Mouse (Mus musculus): ENCODE data around the gene Plch2. TPM values are rescaled to one million over a fixed set of nuclear protein-coding genes. Genes with fewer than 3 reads are reported as not detected.

Gene Plch2
- total RNA-seq, 2 experiments from 2014 or later = not detected

DNA sequence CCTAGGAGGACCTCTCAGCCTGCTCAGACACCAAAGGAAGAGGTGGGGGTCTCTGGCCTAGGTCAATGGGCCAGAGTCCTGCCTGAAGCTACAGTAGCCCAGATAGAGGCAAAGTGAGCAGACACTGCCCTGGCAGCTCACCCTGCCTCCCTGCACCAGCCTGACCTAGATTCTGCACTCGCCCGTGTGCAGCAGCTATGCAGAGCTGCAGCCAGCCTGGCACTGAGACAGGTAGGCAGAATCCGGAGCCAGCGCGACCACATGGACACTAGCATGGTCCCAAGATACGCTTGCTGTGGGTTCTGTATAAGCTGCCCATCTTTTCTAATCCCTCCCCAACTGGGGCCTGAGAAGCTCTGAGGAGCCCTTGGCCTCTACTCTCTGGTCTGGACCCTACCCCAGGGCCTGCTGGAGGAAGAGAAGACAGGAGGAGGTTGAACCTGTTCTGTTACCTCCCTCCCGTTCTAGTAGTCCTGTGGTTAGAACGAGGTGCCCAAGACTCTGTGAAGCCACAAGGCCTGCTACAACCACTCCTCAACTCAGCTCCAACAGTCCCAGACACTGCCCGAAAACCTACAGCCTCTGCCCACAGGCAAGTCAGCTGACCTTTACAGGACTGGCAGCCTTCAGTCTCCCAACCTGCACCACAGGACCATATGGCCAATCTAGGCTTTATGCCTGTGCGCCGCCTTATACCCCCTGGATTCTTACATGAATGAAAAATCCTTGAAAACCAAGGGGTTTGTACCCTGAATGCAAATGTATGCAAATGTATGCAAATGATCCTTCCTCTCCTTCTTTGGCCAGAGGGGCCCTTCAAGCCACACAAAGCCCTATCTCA, 32.2 kb downstream of the Plch2 start:
- ATAC-seq (replicated peaks; ENCODE audit: low FRiP score, poor library complexity, severe bottlenecking) = no peak

DNA sequence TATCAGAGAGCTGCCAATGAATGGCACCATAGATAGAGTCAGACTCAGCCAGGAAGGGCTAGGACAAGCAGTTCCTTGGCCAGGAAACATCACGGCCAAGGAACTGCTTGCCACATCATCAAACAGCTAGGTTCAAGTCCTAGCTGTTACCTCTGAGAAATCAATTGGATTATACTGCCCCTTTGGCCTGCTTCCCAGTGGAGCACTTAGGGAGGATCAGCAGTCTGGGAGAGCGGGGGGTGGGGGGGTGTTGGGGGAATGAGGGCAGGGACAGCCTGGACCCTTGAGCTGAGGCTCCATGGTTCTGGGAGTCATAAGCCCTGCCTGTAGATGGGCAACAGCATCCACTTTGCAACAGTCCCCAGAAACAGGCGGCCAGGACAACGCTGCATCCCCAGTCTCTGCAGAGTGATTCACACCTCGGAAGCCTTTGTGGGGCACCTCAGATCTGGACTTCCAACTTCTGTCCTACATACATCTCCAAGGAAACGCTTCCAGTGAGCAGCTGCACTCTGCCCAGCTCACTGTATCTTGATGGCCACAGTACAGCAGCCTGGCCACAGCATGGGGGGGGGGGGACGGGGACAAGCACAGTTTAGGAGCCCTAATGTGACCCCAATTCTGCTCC, 34.2 kb downstream of the Plch2 start:
- ATAC-seq (replicated peaks; ENCODE audit: low FRiP score, poor library complexity, severe bottlenecking) = no peak

DNA sequence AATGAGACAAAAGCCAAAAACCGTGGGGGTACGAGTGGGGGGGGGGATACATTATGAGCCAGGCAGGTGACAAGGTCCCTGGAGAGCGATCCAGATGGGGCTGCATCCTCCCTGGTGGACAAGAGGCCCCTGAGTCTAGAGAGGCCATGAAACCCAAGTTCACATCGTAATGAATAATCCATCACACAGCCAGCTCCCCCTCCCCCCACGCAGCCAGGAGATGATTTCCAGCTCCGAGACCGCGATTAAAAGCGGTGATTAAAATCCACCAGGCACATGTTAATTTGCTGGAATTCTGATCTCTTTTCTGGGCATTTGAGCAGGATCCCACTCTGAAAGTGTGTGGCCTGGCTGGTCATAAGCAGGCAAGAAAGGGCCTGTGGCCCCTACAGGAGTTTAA, 35.8 kb downstream of the Plch2 start:
- ATAC-seq (replicated peaks; ENCODE audit: low FRiP score, poor library complexity, severe bottlenecking) = no peak

DNA sequence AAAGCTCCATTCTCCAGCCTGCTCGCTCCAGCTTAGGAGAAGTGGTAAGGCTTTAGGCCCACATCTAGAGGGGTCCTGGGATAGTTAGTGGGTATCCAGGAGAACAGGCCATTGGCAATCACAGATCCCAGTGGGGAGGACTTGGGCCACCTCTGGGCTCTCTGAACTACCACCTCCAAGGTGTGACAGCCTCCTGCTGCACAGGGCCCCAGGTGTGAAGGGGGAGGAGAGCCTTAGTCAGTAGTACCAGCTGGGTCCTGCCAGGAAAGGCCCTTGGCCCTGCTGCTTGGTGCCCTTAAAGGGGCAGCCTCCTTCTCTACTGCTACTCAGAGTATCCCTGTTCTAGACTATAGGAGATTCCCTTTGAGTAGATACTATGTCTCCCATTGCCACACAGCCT, 36.4 kb downstream of the Plch2 start:
- ATAC-seq (replicated peaks; ENCODE audit: low FRiP score, poor library complexity, severe bottlenecking) = no peak

DNA sequence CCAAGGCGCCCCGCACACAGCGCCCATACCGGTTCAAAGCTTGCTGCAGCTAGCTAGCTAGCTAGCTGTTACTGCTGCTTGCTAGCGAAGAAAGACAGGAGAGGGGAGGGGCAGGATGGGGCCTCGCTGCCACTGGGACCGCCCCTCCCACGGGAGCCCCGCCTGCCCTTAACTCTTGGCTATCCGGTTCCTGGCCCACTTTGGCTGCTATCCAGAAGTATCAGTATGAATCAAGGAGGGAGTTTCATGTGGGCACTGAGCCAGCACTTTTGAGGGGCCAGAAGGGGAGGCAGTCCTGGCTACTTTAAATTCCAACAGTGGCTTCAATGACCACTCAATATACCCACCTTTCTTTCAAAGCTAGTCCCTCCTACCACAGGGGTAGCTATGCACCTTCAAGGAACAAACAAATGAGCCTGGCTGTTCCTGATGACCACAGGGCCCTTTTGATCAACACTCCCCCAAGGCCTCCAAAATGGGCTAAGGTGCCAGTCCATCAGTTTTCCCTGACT, 37.2 kb downstream of the Plch2 start:
- no peak for ATAC-seq (replicated peaks; ENCODE audit: low FRiP score, poor library complexity, severe bottlenecking)

DNA sequence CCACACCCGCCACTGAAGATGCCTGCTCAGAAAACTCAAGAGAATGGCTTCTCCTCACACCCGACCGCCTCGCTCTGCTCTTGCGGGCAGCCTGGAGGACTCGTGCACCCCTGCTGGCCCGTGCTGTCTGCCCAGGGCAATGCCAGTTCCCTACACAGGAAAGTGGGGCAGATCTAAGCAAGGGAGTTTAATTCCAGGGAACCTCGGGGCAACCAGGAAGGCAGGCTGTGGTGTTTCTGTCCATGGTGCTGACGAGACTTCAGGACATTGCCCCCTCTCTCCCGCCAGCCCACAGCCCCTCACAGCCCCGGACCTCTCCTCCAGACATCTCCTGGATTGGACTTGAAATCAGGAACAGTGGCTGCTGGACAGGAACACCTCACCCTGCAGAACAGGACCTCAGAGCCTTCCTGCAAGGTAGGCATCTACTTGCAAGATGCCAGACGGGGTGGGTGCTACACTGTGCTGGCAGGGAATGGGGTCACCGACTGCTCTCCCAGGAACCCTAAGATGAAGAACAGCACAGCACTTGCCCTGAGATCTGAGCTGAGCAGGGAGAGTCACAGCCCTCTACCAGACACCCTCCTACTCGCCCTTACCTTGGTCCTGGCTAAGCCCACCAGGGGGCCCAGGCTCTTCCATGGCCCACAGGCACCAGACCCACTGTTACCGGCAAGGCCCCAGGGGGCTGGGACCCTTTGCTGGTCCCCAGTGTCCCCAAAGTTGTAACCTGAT, 37.8 kb downstream of the Plch2 start:
- no peak for ATAC-seq (replicated peaks; ENCODE audit: low FRiP score, poor library complexity, severe bottlenecking)

DNA sequence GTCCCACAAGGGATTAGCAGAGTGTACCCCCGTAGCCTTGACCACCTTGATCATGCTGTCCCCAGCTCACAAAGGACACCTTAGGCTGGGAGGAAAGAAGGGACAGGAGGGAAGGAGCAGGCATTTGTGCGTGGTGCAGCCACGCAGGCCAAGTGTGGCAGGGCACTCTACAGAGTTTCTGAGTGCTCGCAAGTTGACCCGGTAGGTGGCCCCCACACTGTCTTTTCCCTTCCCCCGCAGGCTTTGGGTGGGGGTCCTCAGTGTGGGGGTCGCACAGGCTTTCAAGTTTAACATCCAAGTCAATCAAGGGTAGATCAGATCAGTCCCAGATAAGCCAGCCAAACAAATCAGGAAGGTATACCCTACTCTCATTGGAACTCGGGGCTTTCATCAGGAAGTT, 38.5 kb downstream of the Plch2 start:
- ATAC-seq (replicated peaks; ENCODE audit: low FRiP score, poor library complexity, severe bottlenecking) = no peak

DNA sequence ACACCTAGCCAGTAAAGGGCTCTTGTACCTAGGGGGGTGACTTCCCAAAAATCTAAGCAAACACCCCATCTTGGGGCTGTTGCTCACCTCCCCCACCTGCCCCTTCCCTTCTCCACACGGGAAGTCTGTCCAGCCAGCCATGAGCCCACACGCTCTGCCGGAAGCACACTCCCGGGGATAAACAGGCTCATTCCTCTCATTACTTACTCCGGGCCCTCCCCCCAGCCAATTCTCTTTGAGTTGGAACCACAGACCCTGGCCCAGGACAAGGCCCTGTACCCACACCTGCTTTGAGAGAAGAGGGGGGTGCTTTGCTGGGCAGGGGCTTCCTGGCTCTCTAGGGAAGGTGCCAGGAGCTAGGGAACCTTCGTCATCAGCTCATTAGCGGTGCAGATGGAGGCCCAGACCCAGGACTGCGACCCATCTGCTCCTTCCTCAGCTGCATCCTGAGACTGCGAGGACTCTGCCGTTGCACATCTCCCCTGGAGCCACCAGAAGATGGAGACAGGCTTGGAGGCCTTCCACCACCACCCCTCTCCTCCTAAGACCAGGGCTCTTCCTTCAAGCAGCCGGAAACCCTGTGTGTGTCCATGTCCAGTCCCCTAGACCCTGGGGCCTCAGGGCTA, 39.2 kb downstream of the Plch2 start:
- ATAC-seq (replicated peaks; ENCODE audit: low FRiP score, poor library complexity, severe bottlenecking) = no peak

DNA sequence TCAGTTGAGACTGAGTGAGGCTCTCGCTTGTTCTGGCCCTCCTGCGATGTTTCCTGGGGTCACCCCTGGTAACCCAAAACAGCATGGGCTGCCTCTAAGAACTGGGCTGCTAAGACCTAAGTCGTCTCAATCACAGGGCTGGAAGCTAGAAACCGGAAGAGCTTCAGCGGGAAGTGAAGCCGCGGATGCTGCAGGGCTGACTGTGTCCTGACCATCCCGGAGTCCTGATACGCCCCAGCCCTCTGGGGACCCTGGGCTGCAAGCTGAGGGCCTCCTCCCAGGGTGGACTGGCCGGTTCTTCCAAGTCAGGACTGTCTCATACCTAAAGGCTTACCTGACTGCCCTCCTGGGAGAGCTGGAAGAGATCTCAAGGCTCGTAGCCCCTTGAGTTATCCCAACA, 39.8 kb downstream of the Plch2 start:
- ATAC-seq (replicated peaks; ENCODE audit: low FRiP score, poor library complexity, severe bottlenecking) = no peak

DNA sequence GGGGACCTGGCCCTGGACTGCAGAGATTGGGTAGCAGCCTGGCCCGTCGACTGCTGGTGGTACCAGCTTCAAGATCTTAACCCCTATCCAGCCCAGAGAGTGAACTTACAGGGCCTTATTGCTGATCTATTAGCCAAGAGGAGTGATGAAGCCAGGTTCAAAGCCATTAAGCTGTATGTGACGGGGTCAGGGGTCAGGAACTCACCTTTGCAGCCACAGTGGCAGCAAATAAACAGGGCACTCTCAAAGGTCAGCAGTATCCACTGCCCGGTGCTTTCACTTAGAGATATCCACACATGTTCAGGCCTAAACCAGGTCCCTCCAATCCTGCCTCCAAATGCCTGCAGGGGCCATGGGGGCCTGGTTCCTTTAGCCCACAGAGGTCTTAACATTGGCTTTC, 41.0 kb downstream of the Plch2 start:
- no peak for ATAC-seq (replicated peaks; ENCODE audit: low FRiP score, poor library complexity, severe bottlenecking)

DNA sequence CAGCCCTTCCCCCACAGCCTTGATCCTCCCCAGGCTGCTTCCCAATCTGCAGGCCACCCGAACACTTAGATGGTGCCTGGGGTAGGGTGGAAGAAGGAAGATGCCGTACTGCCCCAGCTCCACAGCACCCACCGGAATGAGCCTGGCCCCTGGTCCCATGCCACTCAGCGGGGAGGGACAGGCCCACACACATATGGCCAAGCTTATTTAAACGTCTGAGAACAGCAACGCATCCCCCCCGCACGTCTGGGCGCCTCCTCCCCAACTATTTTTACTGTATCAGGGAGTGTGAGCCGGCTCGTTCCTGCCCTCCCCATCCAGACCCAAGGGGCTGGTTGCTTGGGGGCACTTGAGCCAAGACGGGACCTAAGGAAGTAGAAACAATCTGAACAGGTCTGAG, 41.8 kb downstream of the Plch2 start:
- no peak for ATAC-seq (replicated peaks; ENCODE audit: low FRiP score, poor library complexity, severe bottlenecking)

DNA sequence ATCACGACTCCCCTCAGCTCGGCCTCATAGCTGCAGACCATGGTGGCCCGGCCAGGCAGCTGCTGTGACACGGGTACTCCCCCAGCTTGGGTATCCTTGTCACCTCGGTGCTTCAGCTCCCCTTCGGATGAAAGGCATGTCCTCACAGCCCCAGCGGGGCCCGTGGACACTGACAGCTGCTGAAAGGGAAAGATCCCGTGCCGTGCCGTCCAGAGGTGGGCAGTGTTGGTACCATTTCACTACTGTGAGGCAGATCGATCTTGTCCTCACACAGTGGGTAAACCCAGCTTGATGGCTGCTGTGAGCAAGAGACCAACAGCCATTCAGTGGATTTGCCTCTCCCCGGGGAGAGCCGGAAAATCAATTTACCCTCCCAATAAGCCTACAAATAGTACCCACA, 42.3 kb downstream of the Plch2 start:
- ATAC-seq (replicated peaks; ENCODE audit: low FRiP score, poor library complexity, severe bottlenecking) = no peak

DNA sequence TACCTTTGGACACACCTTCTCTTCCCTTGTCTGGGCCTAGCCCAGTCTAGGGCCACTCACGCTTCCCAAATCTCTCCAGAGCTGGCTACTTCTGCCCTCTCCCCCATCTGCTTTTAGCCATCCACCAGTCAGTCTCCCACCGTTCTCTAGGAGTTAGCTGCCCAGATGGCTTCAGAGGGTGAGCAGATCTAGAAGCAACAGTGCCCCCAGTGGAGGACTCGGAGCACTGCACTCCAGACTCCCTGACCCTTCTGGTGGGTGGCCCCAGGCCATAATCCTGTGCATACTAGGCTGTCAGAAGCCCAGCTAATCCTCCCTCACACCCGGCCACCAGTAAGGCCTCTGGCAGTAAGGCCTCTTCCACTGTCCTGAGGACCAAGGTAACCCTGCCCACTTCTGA, 43.8 kb downstream of the Plch2 start:
- ATAC-seq (replicated peaks; ENCODE audit: low FRiP score, poor library complexity, severe bottlenecking) = peak; percentile 75

DNA sequence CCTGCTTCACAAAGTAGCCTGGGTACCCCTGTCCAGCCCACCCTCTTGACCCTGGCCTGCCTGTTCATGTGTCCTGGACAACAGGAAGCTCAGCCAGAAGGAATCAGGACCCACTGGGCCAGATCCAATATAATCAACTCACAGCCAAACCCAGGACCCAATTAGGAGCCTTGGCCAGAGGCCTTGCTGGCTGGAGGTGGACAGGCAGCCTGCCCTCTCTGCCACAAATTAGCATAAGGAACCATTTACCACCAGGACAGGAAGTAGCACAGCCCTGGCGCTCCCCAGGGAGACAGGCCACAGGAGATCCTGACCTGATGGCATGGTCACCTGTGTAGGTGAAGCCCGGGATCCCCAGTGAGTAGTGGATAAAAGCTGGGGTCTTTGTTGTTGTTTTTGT, 44.5 kb downstream of the Plch2 start:
- no peak for ATAC-seq (replicated peaks; ENCODE audit: low FRiP score, poor library complexity, severe bottlenecking)

DNA sequence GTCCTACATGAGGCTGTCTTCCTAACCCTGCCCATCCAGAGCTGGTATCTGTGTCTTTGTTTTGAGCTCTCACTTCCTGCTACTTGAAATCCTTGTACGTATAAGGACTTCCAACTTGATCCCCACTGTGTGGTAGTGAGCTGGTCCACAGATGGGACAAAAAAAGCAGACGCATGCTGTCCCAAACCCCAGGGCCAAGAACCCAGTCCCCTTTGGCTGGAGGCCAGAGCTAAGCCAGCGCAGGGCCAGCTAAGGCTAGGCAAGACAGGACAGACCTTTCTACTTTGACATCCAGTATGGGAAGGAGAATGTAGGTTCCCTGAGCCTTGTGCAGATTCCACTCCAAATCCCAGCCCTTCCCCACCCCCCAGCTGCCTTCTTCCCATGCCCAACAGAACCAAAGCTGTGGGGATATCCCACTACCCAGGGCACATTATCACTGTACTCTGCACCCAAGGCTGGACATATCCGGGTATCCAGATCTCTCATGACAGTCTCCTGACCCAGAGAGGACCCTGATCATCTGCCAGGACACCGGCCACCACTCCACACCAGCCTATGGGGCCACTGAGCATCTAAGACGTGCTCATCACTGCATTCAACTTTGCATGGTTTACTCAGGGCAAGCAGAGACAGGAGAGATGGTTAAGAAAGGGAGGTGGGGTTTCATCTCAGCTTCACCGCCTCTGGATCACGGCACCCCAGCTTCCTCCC, 45.1 kb downstream of the Plch2 start:
- ATAC-seq (replicated peaks; ENCODE audit: low FRiP score, poor library complexity, severe bottlenecking) = no peak

DNA sequence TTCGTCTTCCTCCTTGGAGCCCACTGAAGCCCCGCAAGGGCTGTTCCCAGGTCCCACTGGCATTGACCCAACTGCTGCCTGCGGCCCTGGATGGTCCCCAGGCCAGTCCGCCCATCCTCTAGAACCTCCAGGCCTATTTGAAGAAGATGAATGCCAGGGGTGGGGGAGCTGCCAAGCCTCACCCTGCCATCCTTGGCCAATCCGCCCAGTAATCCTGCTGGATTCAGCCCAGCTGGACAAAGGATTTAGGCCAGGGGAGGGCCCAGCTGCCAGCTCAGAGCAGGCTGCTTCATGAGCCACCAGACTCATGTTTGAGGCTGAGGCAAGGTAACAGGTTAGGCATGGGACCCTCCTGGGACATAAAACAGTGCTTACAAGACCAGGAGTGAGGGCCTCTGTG, 45.7 kb downstream of the Plch2 start:
- no peak for ATAC-seq (replicated peaks; ENCODE audit: low FRiP score, poor library complexity, severe bottlenecking)

DNA sequence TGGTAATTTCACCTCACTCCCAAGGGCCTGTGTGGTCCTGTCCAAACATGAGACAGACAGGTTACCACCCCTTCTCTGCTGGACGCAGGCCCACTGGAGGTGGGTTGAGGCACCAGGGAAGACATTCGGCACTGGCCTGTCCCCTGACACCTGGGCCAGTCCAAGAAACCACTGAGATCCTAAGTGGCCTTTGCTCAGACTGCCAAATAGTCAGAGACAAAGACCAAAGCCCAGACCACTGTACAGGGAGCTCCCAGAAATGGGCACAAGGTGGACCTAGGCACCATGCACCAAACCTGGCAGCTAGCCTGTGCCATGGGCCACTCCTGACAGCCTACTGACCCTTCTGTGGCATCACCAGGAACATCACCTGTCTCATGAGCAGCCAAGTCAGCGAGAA, 47.4 kb downstream of the Plch2 start:
- ATAC-seq (replicated peaks; ENCODE audit: low FRiP score, poor library complexity, severe bottlenecking) = no peak

DNA sequence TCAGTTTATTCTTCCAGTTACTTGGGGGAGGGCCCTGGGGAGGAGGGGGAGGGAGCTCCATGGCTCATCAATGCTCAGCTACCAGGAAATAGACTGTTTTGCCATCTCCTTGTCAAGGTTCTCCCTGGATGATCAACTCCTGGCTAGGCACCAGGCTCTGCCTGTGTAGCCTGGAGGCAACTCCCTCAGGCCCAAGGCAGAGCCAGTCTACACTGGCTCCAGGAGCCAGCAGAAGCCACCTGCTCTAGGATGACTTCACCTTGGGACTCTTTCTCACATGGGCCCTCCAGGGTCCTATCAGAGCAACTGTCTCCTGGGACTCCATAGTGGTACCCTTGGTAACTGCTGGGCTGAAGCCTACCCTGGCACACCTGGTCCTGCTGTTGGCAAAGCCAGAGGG, 48.5 kb downstream of the Plch2 start:
- no peak for ATAC-seq (replicated peaks; ENCODE audit: low FRiP score, poor library complexity, severe bottlenecking)

DNA sequence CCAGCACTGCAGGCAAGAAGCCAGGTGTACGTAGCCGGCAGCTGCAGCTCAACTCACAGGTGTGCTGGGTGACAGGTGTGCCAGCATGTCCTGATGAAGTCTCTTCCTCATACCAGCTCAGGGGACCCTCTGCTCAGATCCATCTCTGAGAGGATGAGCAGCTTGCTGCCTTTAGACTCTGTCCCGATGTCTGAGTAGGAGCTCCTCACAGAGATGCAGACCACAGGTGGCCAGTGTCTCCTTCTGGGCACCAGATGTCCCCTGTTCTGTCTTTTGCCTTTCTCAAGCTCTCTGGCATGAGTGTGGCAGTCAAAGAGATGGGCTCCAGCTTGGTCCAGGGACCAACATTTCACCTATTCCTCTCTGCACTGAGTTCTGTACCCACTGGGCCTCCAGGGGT, 48.9 kb downstream of the Plch2 start:
- ATAC-seq (replicated peaks; ENCODE audit: low FRiP score, poor library complexity, severe bottlenecking) = no peak

DNA sequence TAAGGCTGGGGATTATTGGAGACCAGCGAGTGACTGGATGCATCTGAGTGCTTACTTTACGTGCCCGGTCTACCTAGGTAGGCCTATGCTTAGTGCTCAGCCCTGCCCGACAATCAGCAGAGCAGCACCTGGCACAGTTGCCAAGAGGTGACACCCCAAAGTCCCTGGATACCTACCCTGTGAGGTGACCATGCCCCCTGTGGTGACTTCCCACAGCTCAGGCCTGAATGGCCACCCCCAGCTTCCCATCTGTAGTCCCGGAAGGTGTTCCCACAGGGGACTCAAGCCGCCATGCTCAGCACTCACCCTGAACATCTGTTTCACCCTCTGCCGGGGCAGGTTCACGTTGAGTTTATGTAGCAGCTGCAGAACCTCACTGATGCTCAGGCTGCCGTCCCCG, 50.3 kb downstream of the Plch2 start:
- ATAC-seq (replicated peaks; ENCODE audit: low FRiP score, poor library complexity, severe bottlenecking) = no peak
